Mouse (Mus musculus) embryonic facial prominence, embryonic 11.5 days (tissue): ENCODE results near the gene Mphosph9. TPM values are rescaled to one million over a fixed set of nuclear protein-coding genes. Genes with fewer than 3 reads are reported as not detected.
"Not testable (repeated sequence)": the region's sequence is repeated elsewhere in the genome, so short reads cannot be mapped to it uniquely, and the experiment has no call there.

Experiments
- ATAC-seq: fragments of 200-750 bp; cut with Nextera tagmentation; replicated peaks from 2 replicates; pipeline ENCODE4 v1.8.0; 2017; ENCODE audit warnings: low read depth; ENCODE audit not compliant: insufficient number of reproducible peaks, low FRiP score, low TSS enrichment
- DNase-seq: peaks from one replicate; pipeline ENCODE4 v3.0.0-alpha.2; 2015; ENCODE audit warnings: low spot score
- H3K27ac ChIP-seq: fragments of 300-500 bp; sonication (generic); replicated peaks from 2 replicates; pipeline ENCODE4 v1.5.1; 2014; ENCODE audit warnings: mild to moderate bottlenecking, low read depth, low read length, control low read depth
- H3K27me3 ChIP-seq: fragments of 300-500 bp; sonication (generic); 2 replicates; pipeline ENCODE4 v1.6.1; 2014; ENCODE audit warnings: mild to moderate bottlenecking, low read length, moderate library complexity, mixed read lengths; ENCODE audit not compliant: control insufficient read depth, insufficient read depth
- H3K36me3 ChIP-seq: fragments of 300-500 bp; sonication (generic); replicated peaks from 2 replicates; pipeline ENCODE4 v1.6.1; 2014; ENCODE audit warnings: low read depth, mild to moderate bottlenecking, low read length, moderate library complexity, mixed read lengths; ENCODE audit not compliant: control insufficient read depth, insufficient read depth
- H3K4me1 ChIP-seq: fragments of 300-500 bp; sonication (generic); 2 replicates; pipeline ENCODE4 v1.6.1; 2014; ENCODE audit warnings: low read length, mixed read lengths; ENCODE audit not compliant: control insufficient read depth, insufficient read depth
- H3K4me2 ChIP-seq: fragments of 300-500 bp; sonication (generic); 2 replicates; pipeline ENCODE4 v1.6.1; 2014; ENCODE audit warnings: low read depth, mild to moderate bottlenecking, control low read depth, low read length, moderate library complexity
- H3K4me3 ChIP-seq: fragments of 300-500 bp; sonication (generic); 2 replicates; pipeline ENCODE4 v1.5.1; 2014; ENCODE audit warnings: low read depth, low read length, control low read depth
- H3K9ac ChIP-seq: fragments of 300-500 bp; sonication (generic); replicated peaks from 2 replicates; pipeline ENCODE4 v1.6.1; 2014; ENCODE audit warnings: mild to moderate bottlenecking, control low read depth, low read length
- H3K9me3 ChIP-seq: fragments of 300-500 bp; sonication (generic); replicated peaks from 2 replicates; pipeline ENCODE4 v1.6.1; 2016; ENCODE audit warnings: mild to moderate bottlenecking, low read length, inconsistent platforms, mixed read lengths; ENCODE audit not compliant: control insufficient read depth
- WGBS: fragments of 180-500 bp; shearing (Covaris S2); extraction: QIAGEN DNeasy Blood & Tissue Kit; methylation state at CpG from one replicate; pipeline ENCODE4 v1.1.7; 2014; 5-methylcytosine and 5-hydroxymethylcytosine counted together
- polyA plus RNA-seq: library from polyadenylated mRNA; unstranded; fragments of >200 nt; fragmentation: Nextera tagmentation; extraction: Ambion mirVana; gene quantifications from 2 replicates; pipeline ENCODE4 v1.2.1, GENCODE M21; 2014

Mphosph9 gene
- 14.7 and 17.4 TPM in 2 replicates for polyA plus RNA-seq

DNA sequence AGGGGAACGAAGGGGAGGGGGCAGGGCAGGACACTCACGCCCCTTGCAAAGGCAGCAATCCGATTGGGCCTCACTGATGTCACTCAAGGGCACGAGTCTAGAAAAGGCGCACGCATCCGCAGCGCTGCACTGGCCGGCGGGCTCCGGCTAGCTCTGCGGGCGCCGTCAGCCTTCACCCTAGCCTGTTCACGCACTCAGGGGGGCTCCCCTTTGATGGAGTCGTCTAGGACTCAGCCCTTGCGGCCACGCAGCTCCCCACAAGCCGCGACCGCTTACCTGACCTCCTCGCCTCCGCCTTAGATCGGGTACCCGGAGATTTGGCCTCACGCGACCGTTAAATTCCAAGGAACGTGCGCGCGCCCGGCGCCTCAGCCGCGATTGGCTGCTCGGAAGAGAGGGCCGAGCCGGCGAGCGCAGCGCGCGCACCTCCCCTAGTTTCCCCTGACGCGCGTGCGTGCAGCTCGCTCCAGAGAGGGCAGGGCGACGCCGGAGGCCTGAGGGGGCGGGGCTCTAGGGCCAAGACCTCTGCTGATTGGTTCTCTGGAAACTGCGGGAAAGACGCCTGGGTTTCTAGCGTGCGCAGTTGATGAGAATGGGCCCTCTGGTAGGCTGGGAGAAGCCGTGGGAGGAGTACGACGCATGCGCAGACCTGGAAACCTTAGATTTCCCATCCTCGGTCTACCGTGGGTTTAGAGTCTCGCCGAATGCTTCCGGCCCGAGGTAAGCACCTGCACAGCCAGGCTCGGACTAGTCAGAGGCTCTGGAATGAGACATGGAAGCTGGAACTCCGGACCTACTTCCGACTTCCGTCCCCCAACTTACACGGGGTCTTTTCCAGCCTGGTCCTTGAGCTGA, at the start of gene Mphosph9, which contains the start of gene 2810006K23Rik:
Mphosph9 (minus strand) TSS at position 463 of the 855 bp plus-strand sequence.
2810006K23Rik (plus strand) TSS at position 580 of the 855 bp plus-strand sequence.
- H3K27ac ChIP-seq, result peak within 1 kb of the TSS; percentile 82
- H3K9me3 ChIP-seq, result no peaks in the 10 kb centered on the region
- 0% methylated on average over 72 of the region's 72 CpGs for WGBS
- peak within 1 kb of the TSS; percentile 74 for H3K4me2 ChIP-seq
- H3K9ac ChIP-seq, result peak within 1 kb of the TSS; percentile 68
- peak; percentile 97 for ATAC-seq
- no peaks in the 10 kb centered on the region for H3K27me3 ChIP-seq
- no peaks in the 10 kb centered on the region for H3K4me1 ChIP-seq
- H3K36me3 ChIP-seq, result no peaks in the 10 kb centered on the region
- DNase-seq, result peak; percentile 100
- peak within 1 kb of the TSS; percentile 49 for H3K4me3 ChIP-seq

DNA sequence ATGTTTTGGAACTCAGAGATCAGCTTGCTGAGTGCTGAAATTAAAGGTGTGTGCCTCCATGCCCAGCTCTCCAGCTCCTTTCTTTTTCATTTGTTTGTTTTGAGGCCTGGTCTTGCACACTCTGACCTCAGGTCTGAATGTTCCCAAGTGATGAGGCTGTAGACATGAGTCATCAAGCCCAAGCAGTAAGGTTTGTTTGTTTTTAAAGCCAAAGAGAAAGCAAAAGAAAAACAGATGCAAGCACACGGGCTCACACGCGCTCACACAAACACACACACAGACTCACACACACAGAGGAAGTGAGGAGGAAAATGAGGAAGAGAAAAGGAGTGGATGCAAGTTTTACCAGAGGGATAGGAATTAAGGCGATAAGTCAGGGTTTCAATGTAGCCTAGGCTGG, 49.4 kb upstream of the Mphosph9 start:
- H3K27ac ChIP-seq, result no peak overlapping the region
- no peaks in the 10 kb centered on the region for H3K9me3 ChIP-seq
- H3K4me3 ChIP-seq, result no peak overlapping the region
- no peak overlapping the region for H3K9ac ChIP-seq
- WGBS, result 92% methylated on average over 4 of the region's 4 CpGs
- DNase-seq (no peak), ATAC-seq (no peak)
- no peak overlapping the region for H3K4me2 ChIP-seq
- H3K4me1 ChIP-seq, result no peaks in the 10 kb centered on the region
- H3K27me3 ChIP-seq, result no peaks in the 10 kb centered on the region
- H3K36me3 ChIP-seq, result peaks cover 11% of the 10 kb centered on the region

DNA sequence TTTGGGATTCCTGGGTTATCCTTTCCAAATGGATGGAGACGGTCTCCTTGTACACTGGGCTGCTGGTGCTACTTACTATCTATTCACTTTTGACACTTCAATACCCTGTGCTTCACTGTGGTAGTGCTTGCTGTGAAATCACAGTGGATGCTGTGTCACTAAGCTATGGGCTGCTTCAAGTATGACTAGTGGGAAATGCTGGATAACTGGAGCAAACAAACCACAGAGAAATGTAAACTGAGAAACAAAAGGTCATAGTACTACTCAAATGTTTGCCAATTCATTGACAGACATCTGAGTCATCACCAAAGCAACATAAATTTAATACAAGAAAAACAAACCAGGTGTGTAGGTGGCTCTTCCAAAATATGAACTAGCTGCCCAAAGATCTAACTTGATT, 48.6 kb upstream of the Mphosph9 start:
- H3K27me3 ChIP-seq, result no peaks in the 10 kb centered on the region
- H3K36me3 ChIP-seq, result peaks cover 14% of the 10 kb centered on the region
- no peak overlapping the region for H3K4me2 ChIP-seq
- no peak overlapping the region for H3K4me3 ChIP-seq
- no peak overlapping the region for H3K9ac ChIP-seq
- no peaks in the 10 kb centered on the region for H3K4me1 ChIP-seq
- ATAC-seq (no peak), DNase-seq (no peak)
- WGBS, result 93% methylated on average over 1 of the region's 1 CpGs
- H3K27ac ChIP-seq, result no peak overlapping the region
- no peaks in the 10 kb centered on the region for H3K9me3 ChIP-seq

DNA sequence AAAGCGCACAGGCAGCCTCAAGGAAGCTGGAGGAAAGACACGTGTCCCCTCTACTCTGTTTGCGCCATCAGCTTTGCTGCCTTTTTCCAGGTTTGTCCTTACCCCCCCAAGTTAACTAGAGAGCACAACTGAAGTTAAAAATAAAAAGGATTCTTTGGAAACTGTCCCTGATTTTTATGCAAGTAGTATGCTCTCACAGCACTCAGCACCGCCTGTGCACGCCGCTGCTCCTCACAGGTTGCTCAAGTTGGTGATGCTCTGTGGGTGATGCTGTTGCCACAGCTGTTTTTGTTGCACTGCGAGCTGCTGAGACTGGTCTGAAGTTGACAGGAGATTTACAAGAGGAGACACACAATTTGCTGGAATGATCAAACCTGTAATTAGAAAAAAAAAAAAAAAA, 46.5 kb upstream of the Mphosph9 start:
- ATAC-seq, result no peak
- Histone ChIP-seq H3K27ac (no peak overlapping the region), H3K27me3 (no peaks in the 10 kb centered on the region), H3K4me3 (no peak overlapping the region), H3K36me3 (peaks cover 26% of the 10 kb centered on the region), H3K4me2 (no peak overlapping the region), H3K9me3 (no peaks in the 10 kb centered on the region), H3K9ac (no peak overlapping the region), H3K4me1 (no peaks in the 10 kb centered on the region)
- WGBS, result 95% methylated on average over 7 of the region's 7 CpGs
- no peak for DNase-seq

DNA sequence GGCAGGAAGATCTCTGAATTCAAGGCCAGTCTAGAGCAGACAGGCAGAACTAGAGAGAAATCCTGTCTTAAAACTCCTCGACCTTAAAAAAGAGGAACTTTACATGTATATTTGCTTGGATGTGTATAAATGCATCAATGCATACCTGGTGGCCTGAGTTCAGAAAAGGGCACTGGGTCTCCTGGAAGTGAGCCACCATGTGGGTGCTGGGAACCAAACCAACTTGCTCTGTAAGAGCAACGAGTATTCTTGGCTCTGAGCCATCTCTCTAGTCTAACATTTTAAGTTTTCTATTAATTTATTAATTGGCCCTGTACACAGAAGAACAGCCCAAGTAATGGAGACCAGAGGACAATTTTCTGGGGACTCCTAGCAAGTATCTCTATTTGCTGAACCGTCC, 38.9 kb upstream of the Mphosph9 start:
- Histone ChIP-seq H3K27ac (no peak overlapping the region), H3K4me3 (no peak overlapping the region), H3K4me2 (no peak overlapping the region), H3K9ac (no peak overlapping the region), H3K9me3 (no peaks in the 10 kb centered on the region), H3K4me1 (no peaks in the 10 kb centered on the region), H3K27me3 (no peaks in the 10 kb centered on the region), H3K36me3 (peaks cover 14% of the 10 kb centered on the region)
- no peak for DNase-seq
- WGBS, result 89% methylated on average over 3 of the region's 3 CpGs
- no peak for ATAC-seq

DNA sequence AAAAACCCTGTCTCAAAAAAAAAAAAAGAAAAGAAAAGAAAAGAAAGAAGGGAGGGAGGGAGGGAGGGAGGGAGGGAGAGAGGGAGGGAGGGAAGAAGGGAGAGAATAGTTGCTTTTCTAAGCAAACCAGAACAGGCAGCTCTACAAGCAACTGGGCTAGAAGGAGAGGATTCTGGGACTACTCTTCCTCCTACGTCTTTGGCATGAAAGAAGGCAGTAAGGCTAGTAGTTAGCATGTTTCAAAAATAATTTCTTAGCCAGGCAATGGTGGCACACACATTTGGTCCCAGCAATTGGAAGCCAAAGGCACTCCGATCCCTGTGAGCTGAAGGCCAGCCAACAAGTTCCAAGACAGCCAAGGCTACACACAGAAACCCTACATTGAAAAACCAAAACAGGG, 38.0 kb upstream of the Mphosph9 start:
- Histone ChIP-seq H3K27ac (no peak overlapping the region), H3K27me3 (no peaks in the 10 kb centered on the region), H3K4me1 (no peaks in the 10 kb centered on the region), H3K4me3 (no peak overlapping the region), H3K4me2 (no peak overlapping the region), H3K9me3 (no peaks in the 10 kb centered on the region), H3K36me3 (peaks cover 9% of the 10 kb centered on the region), H3K9ac (no peak overlapping the region)
- DNase-seq, result no peak
- ATAC-seq, result no peak
- WGBS, result 93% methylated on average over 2 of the region's 2 CpGs

DNA sequence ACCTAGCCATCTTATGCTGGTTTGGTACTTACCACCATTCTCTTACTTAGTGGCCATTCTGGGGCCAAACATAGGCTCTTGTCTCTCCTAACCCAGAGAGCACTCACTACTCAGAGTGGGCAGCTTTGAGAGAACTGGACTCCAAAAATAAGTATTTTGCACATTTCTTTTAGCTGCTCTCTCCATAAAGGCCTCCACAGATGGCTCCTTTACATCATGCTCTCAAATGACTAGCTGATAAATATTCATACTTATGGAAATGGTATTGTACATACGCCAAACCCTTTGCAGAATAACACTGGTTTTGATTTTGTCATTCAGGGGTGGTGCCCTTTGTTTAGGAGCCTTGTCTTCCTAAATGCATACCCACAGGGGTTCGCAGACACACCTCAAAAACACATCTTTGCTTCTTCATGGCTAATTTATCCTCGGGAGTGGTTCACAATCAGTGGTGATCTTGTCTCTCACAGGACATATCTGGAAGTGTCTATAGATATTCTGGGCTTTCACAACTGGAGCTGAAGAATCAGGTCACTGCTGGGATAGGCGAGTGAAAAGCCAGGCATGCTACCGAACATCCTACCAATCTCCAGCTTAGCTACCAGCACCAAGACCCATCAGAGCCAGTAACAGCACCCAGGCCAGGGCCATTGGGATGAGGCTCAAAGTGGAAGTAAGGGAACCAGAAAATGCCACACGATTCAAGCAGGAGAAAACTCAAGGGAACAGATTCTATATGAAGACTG, 36.6 kb upstream of the Mphosph9 start:
- WGBS, result 89% methylated on average over 6 of the region's 6 CpGs
- no peaks in the 10 kb centered on the region for H3K27me3 ChIP-seq
- no peak for DNase-seq
- H3K4me2 ChIP-seq, result no peak overlapping the region
- ATAC-seq, result no peak
- H3K4me1 ChIP-seq, result no peaks in the 10 kb centered on the region
- no peak overlapping the region for H3K9ac ChIP-seq
- no peaks in the 10 kb centered on the region for H3K9me3 ChIP-seq
- H3K36me3 ChIP-seq, result peaks cover 2% of the 10 kb centered on the region
- H3K4me3 ChIP-seq, result no peak overlapping the region
- no peak overlapping the region for H3K27ac ChIP-seq

DNA sequence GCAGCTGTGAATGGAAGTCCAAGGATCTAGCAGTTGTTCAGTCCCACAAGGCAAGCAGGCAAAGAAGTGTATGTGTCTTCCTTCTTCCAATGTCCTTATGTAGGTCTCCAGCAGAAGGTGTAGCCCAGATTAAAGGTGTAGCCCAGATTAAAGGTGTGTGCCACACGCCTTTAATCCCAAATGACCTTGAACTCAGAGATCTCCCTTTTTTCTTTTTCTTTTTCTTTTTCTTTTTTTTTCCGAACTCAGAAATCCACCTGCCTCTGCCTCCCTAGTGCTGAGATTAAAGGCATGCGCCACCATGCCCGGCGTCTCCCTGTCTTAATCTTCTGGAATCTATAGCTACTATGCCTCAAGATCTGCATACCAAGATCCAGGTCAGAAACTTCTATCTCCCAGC, 35.2 kb upstream of the Mphosph9 start, which contains the start of gene Cdk2ap1:
Cdk2ap1 (minus strand) TSS at position 101 of the 400 bp plus-strand sequence.
- 86% methylated on average over 5 of the region's 5 CpGs for WGBS

More for the DNA sequence above, 35.2 kb upstream of the Mphosph9 start, which contains the start of gene Cdk2ap1:
- H3K27ac ChIP-seq, ATAC-seq, H3K27me3 ChIP-seq, H3K4me2 ChIP-seq, DNase-seq, H3K4me1 ChIP-seq, H3K9me3 ChIP-seq, H3K36me3 ChIP-seq, H3K9ac ChIP-seq, H3K4me3 ChIP-seq: not testable (repeated sequence)
